Comparison of ENCODE assay signal across 21 mouse cellular contexts in the genomic region with DNA sequence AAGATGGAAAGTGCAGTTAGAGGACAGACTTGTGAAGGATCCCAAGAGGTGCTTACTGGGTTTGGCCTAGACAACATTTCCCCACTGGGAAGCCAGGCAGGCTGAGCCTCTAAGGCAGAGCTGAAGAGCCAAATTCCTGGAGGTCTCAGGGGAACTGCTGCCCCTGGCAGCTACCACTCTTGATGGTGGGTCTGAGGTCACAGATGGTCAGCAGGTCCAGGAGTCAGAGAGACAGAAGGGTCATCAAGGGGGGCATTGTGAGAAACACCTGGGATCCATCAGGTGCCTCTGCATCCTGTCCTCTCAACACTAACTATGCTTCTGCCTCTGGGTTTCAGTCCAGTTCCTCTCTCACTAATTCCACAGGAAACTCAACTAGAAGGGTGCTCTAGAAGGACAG. TPM values are rescaled to one million over a fixed set of nuclear protein-coding genes. Genes with fewer than 3 reads are reported as not detected.
"Had no signal": no experiment of that assay in that cellular context is flagged by ENCODE, and none has a peak within 500 bp of the region (broad histone marks: within the 10 kb centered on the region; RNA-seq: fewer than 3 reads in every experiment).

No protein-coding gene starts in this region.

- H3K36me3 ChIP-seq: liver, embryonic 13.5 days; liver, embryonic 15.5 days; lung, embryonic 15.5 days; midbrain, embryonic 12.5 days; midbrain, embryonic 15.5 days; neural tube, embryonic 13.5 days; stomach, embryonic 15.5 days had no signal

- H3K9ac ChIP-seq: liver, embryonic 13.5 days; liver, embryonic 15.5 days; liver, postnatal 0 days; lung, embryonic 15.5 days; midbrain, embryonic 12.5 days; midbrain, embryonic 15.5 days; neural tube, embryonic 13.5 days; stomach, embryonic 15.5 days had no signal

- H3K4me3 ChIP-seq: liver, embryonic 13.5 days; liver, embryonic 15.5 days; lung, embryonic 15.5 days; megakaryocyte, embryonic 14.5 days; midbrain, embryonic 12.5 days; midbrain, embryonic 15.5 days; neural tube, embryonic 13.5 days; stomach, embryonic 15.5 days had no signal

- H3K27me3 ChIP-seq: liver, embryonic 13.5 days; liver, embryonic 15.5 days; lung, embryonic 15.5 days; megakaryocyte, embryonic 14.5 days; midbrain, embryonic 12.5 days; midbrain, embryonic 15.5 days; neural tube, embryonic 13.5 days; stomach, embryonic 15.5 days had no signal

- H3K27ac ChIP-seq: liver, embryonic 13.5 days; liver, embryonic 15.5 days; lung, embryonic 15.5 days; macrophage; midbrain, embryonic 12.5 days; midbrain, embryonic 15.5 days; neural tube, embryonic 13.5 days; stomach, embryonic 15.5 days; stomach, postnatal 0 days had no signal

- DNase-seq: liver, embryonic 13.5 days; liver, postnatal 0 days; lung, adult 2 months; lung, postnatal 14 days; lung, postnatal 36 days; right cerebral cortex, postnatal 14 days; thymus, adult 2 months; thymus, postnatal 25 days; thymus, postnatal 4 days had no signal

- H3K9me3 ChIP-seq: liver, embryonic 13.5 days; liver, embryonic 15.5 days; lung, embryonic 15.5 days; megakaryocyte, embryonic 14.5 days; midbrain, embryonic 12.5 days; midbrain, embryonic 15.5 days; neural tube, embryonic 13.5 days; stomach, embryonic 15.5 days had no signal

- ATAC-seq: liver, postnatal 0 days; lung, postnatal 0 days; midbrain, embryonic 15.5 days had no signal

- H3K4me2 ChIP-seq: liver, embryonic 13.5 days; liver, embryonic 15.5 days; lung, embryonic 15.5 days; midbrain, embryonic 12.5 days; midbrain, embryonic 15.5 days; neural tube, embryonic 13.5 days; stomach, embryonic 15.5 days had no signal

- H3K4me1 ChIP-seq: liver, embryonic 13.5 days; liver, embryonic 15.5 days; lung, embryonic 15.5 days; megakaryocyte, embryonic 14.5 days; midbrain, embryonic 12.5 days; midbrain, embryonic 15.5 days; neural tube, embryonic 13.5 days; stomach, embryonic 15.5 days had no signal

RNA-seq across cellular contexts. Expression of a gene that starts 10.1 kb away (rescaled TPM):
- polyA plus RNA-seq: liver, embryonic 13.5 days; liver, postnatal 0 days; macrophage; neural tube, embryonic 11.5 days; spleen, adult 2 months had no signal
